Mouse (Mus musculus) effector memory CD4-positive, alpha-beta T cell, adult 5 months (primary cell): ENCODE data around the gene Mttp. TPM values are rescaled to one million over a fixed set of nuclear protein-coding genes. Genes with fewer than 3 reads are reported as not detected.

Experiments used
- polyA plus RNA-seq: library from polyadenylated mRNA; unstranded; fragments of 100-300 nt; shearing (Covaris generic); gene quantifications from one replicate; pipeline ENCODE4 v1.2.1, GENCODE M21; 2017

The Mttp gene
- polyA plus RNA-seq = 3.1 TPM

GRCm38 (mm10) chr3:138144642-138145171 lies at the start of gene Mttp:
Gene Mttp, minus strand, starts transcription at chr3:138144968.

GRCm38 (mm10) chr3:138193683-138194302 lies 49.0 kb upstream of the Mttp start, which contains the start of gene 4930579F01Rik:
Gene 4930579F01Rik, minus strand, starts transcription at chr3:138193825.

GRCm38 (mm10) chr3:138143315-138144059 lies 1.3 kb downstream of the Mttp start, which contains the start of gene Trmt10a:
Gene Trmt10a, plus strand, starts transcription at chr3:138143448.

GRCm38 (mm10) chr3:138067288-138067687 lies 77.5 kb downstream of the Mttp start, which contains the start of gene Gm5105:
Gene Gm5105, minus strand, starts transcription at chr3:138067388.

GRCm38 (mm10) chr3:138064732-138065645 lies 79.8 kb downstream of the Mttp start, which contains the start of gene 1110002E22Rik:
Gene 1110002E22Rik, plus strand, starts transcription at chr3:138065052.

Other genes starting within 250 kb of the Mttp start
- gene Lamtor3, start 226.5 kb downstream of the Mttp start, polyA plus RNA-seq = 74.6 TPM
- gene Dapp1, start 163.4 kb downstream of the Mttp start, polyA plus RNA-seq = 91.9 TPM
- not detected for gene 1110002E22Rik, start 79.9 kb downstream of the Mttp start, polyA plus RNA-seq
- gene Gm5105, start 77.6 kb downstream of the Mttp start, polyA plus RNA-seq = not detected
- 8.6 TPM for gene Trmt10a, start 1.5 kb downstream of the Mttp start, polyA plus RNA-seq
- not detected for gene 4930579F01Rik, start 48.9 kb upstream of the Mttp start, polyA plus RNA-seq
- gene Adh7, start 72.8 kb upstream of the Mttp start, polyA plus RNA-seq = not detected
- 2.4 TPM for gene Adh1, start 116.0 kb upstream of the Mttp start, polyA plus RNA-seq
- gene Adh6a, start 168.3 kb upstream of the Mttp start, polyA plus RNA-seq = not detected
- not detected for gene Adh6b, start 196.8 kb upstream of the Mttp start, polyA plus RNA-seq